Mouse (Mus musculus) lung, postnatal 0 days (tissue): ENCODE measurements around the gene Plpp6.

ENCODE experiments used
- CTCF ChIP-seq: IDR thresholded peaks from 2 replicates; pipeline ENCODE4 v1.5.1; 2016; ENCODE audit warnings: antibody characterized with exemption, mild to moderate bottlenecking
- EP300 ChIP-seq: IDR thresholded peaks from 2 replicates; pipeline ENCODE4 v1.6.1; 2016; ENCODE audit warnings: antibody characterized with exemption, mild to moderate bottlenecking, control low read depth

DNA sequence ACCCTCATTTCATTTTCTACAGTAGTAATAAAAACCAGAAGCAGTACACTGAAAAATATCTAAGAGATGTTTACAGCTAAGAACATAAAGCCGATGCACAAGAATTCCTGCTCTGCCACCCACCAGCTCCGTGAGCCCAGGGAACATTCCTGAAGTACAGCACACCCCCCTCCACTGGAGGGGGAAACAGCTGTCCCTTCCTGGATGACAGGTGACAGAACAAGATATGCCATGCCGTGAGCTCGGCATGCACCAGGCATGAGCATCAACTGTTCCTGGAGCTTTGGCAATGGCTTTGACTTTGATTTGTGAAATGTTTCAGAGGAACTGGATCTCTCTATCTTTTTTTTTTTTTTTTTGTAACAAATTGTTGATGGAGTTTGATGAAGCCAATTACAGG is 17.0 kb upstream of the Plpp6 start:
- TF ChIP-seq CTCF: no peak
- TF ChIP-seq EP300: no peak
